Mouse (Mus musculus): ENCODE measurements around the gene Zbtb42.

- TF ChIP-seq CHD2 (IDR thresholded peaks at IDR 0.05; ENCODE audit: low read depth, low read length) (no peak), ZNF384 (IDR thresholded peaks at IDR 0.05; ENCODE audit: low read depth, low read length) (no peak), MAFK (IDR thresholded peaks at IDR 0.05; ENCODE audit: insufficient read depth, low read depth, low read length) (no peak), HCFC1 (IDR thresholded peaks at IDR 0.05; ENCODE audit: borderline replicate concordance, insufficient read depth, low read length) (no peak)
These were observed 39.1 kb upstream of the Zbtb42 start for GRCm38 (mm10) chr12:112639526-112639925.

Measured in ES-E14 (cell line).